Mouse (Mus musculus) adipocyte (in vitro differentiated cells): ENCODE measurements around the gene Nrgn.

ENCODE experiments used
- DNase-seq: peaks from one replicate; pipeline ENCODE4 v3.0.0-alpha.2; 2016; ENCODE audit warnings: low spot score

The Nrgn gene

GRCm38 (mm10) chr9:37554838-37555748, 2.4 kb upstream of the Nrgn start, which contains the start of gene Siae:
Gene Siae (plus strand): TSS chr9:37555698.
- DNase-seq: no peak

GRCm38 (mm10) chr9:37554279-37554678, 1.6 kb upstream of the Nrgn start:
- DNase-seq: no peak

GRCm38 (mm10) chr9:37551751-37552531, 763 bp downstream of the Nrgn start:
- DNase-seq: no peak

DNA sequence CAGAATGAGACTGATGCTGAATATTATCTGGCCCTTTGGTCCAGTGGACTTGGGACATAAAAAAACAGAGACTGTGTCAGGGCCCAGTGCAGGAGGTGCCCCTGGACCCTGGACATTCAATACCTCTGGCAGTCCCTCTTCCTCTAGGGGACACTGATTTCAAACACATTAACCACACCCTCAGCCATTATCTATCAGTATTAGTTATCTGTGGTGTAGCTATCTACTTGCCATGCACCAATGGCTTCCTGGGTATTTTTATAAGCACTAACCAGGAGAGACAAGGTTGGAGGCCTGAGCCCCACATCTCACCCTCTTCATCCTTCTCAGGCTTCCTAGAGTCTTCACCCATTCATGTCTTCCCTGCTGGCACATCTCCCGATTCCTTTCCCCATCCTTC, 2.3 kb downstream of the Nrgn start:
- DNase-seq: no peak

DNA sequence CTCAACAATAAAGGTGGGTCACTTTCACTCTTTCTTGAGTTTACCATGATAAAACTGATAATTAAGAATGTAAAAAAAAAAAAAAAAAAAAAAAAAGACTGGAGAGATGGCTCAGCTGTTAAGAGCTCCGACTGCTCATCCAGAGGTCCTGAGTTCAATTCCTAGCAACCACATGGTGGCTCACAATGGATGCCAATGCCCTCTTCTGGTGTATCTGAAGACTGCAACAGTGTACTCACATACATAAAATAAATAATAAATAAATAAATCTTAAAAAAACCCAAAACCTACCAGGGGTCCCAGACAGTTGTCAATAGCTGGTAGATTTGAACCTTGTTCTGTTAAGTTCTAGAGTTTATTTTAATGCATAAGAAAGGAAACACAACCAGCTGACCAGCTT, 5.8 kb downstream of the Nrgn start:
- peak; percentile 9 for DNase-seq

DNA sequence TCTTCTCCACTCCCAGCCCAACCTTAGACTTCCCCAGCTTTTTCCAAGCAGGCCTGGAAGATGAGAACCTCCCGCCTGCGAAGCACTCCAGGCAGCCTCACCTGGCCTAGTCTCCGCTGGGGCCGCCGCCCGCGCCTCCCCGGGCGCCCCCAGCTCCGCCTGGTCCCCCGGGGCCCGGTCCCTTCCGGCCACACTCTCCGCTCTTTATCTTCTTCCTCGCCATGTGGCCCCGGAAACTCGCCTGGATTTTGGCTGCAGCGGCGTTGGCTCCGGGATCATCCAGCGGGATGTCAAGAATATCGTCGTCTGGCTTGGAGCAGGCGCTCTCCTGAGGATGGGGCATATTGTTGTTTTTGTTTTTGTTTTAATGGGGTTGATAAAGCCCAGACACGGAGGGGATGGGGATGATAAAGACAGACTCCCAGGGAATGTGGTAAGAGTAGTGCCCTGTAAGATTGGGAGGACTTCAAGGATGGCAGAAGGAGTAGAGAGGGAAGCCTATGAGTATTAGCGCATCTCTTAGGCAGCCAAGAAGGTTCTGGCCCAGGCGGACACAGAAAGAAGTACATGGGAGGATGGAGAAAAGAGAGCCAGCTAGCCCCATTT, 6.8 kb downstream of the Nrgn start:
- DNase-seq: no peak

DNA sequence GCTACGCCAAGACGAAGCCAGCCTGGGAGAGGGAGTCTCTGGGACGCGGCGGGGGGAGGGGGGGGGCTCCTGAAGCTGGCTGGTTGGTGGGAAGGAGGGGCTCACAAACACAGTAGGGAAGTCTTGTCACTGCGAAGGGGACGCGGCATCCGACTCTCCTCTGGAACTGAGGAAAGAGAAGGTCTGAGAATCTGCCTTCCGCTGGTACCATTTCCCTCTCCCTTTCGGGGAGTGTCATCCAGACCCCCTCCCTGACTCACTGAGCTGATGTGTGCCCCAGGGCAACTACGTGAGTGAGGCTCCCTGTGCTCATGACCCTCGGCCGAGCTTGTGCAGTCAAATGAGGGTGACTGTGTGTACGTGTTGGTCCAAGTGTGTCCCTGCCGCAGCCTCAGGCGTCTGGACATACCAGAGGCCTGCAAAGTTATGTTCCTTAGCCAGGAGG, 7.5 kb downstream of the Nrgn start:
- DNase-seq: no peak

GRCm38 (mm10) chr9:37544447-37545165, 8.1 kb downstream of the Nrgn start:
- peak; percentile 57 for DNase-seq

DNA sequence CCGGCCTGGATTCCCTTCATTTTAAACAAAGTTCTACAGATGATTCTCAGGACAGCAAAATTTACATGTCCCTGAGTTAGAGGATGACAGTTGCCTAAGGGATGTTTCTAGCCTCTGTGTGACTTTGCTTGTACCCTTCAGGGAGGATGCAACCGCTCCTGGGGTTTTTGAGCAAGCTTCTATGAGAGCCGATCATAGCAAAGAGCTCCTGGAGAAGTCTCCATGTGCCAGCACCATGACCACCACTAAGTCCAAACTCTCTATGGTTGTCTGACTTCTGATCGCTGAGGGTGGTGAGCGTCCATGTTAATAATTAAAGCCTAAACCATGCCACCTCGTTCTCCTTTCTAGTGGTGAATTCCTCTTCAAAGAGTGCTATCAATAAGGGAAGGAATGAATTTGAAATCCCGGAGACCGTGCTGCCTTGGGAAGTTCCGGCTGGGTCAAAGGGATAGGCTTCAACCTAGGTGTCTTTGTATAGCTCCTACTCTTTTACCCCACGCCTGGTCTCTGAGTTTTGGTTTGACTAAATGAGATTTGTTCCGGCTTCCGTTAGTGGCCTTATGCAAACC, 8.7 kb downstream of the Nrgn start:
- DNase-seq: no peak

DNA sequence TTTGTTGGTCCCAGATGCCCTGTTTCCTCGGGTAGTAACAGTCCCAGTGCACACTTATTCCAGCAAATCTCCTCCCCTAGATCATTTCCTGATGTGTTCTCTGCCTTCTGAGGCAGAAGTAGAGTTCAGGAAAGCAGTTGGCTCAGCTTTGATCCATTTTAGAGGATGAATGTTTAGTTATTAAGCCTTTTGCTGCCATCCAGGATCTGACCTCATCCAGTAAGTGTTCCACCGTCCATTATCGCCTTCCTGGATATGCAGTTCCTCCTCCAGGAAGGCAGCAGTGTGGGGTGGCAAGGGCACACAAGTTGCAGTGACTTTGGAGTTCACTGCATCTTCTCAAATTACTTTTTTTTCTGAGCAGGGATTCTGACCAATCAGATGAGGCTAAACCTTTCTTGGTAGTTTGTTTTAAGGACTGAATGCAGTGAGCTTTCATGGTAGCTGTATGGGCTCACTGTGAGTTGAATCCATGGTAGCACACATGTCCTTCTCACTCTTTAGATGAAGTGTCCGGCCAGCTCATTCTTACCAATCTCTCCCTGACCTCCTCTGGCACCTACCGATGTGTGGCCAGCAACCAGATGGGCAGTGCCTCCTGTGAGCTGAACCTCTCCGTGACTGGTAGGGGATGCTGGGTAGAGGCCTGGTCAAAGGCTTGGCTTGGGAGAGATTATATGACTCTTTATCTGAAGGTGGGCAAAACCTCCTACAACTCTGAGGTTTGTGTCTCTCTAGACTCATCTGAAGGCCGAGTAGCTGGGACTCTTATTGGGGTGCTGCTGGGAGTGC, 10.7 kb downstream of the Nrgn start:
- DNase-seq: no peak

GRCm38 (mm10) chr9:37540701-37541575, 11.8 kb downstream of the Nrgn start:
- DNase-seq: no peak

DNA sequence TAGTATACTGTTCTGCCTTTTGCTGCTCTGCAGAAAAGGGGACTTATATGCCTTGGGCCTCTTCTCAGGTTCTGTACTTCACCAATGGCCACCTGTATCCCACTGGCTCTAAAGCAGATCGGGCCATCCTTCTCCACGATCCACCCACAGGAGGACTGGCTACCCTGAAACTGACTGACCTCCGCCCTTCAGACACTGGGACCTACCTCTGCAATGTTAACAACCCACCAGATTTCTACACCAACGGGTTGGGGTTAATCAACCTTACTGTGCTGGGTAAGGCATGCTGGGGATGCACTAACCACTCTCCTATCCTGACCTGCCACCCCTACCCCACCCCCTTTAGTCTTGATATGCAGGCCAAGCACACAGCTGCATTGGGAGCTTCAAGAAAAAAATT, 12.5 kb downstream of the Nrgn start:
- no peak for DNase-seq

GRCm38 (mm10) chr9:37539170-37540025, 13.3 kb downstream of the Nrgn start, which contains the start of gene Vsig2:
Gene Vsig2 (plus strand): TSS chr9:37539255.
- no peak for DNase-seq

DNA sequence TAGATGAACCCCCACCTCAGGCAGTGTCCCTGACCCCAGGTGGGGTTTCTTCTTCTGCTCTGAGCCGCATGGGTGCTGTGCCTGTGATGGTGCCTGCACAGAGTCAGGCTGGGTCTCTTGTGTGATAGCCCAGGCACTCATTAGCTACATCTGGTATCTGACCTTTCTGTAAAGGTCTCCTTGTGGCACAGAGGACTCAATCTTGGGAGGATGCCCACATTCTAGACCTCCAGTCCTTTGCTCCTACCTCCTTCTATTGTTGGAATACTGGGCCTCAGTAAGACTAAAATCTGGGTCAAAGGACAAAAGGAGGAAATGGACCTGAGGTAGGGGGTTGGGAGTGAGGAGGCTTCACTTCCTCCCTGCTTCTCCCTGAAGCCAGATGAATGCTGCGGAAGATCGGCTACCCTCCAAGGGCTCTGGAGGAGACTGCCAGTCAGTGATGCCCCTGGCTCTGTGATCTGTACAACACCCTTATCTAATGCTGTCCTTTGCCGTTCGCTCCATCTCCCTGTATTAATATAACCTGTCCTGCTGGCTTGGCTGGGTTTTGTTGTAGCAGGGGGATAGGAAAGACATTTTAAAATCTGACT, 14.9 kb downstream of the Nrgn start:
- DNase-seq: no peak

DNA sequence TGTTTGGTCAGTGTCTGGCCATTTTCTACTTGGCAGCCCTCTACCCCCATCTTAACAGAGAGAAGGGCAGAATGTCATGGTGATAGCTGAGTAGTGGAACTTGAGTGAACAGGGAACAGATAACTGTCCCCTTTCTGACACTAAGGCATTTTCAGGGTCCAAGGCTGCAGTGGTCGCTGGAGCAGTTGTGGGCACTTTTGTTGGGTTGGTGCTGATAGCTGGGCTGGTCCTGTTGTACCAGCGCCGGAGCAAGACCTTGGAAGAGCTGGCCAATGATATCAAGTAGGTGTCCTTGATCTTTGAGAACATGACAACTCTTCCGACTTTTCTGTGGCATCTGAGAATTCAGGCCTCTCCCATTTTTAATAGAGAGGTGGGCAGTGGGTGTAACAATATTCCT, 15.9 kb downstream of the Nrgn start:
- DNase-seq: no peak

DNA sequence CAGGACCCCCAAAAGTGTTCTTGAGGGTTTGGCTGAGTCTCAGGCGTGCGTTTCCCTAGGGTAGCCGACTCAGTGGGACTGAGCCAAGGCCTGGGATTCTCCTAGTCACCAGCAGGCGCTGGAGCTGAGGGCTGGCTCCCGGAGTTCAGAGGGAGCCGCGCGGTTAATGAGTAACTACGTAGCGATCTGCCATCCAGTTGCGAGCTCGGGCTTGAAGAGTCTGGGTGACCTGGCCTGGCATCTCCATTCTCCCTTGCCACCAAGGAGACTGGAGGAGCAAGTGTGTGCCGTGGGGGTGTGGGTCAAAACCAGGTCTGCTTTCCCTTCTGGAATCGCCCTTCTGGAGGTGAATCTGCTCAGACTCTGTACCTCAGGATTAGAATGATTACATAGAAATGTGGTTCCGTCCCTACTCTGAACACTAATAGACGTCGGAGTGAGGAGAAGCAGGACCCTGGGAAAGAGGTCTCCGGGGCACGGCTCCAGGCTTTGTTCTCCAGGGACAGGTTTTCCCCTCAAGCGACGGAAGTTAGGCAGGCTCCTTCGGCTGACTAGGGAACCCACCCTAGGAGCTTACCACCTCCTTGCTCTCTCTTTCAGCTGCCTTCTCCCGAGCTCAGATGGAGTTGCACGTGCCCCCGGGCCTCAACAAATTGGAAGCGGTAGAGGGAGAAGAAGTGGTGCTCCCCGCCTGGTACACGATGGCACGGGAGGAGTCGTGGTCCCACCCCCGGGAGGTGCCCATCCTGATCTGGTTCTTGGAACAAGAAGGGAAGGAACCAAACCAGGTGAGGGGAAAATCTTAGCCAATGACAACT, 21.6 kb downstream of the Nrgn start:
- DNase-seq: no peak
